Mouse (Mus musculus) granulocyte monocyte progenitor cell, adult 5-6 weeks (primary cell): Measurements from ENCODE around the gene Naa16. TPM values are rescaled to one million over a fixed set of nuclear protein-coding genes. Genes with fewer than 3 reads are reported as not detected.

Experiments used
- ATAC-seq: replicated peaks from 2 replicates; pipeline ENCODE4 v1.8.0; 2016; ENCODE audit warnings: mild to moderate bottlenecking, moderate TSS enrichment, inconsistent platforms; ENCODE audit not compliant: poor library complexity, severe bottlenecking
- total RNA-seq, 2 experiments: library from RNA; stranded (forward) in 1 of 2; stranded (reverse) in 1 of 2; fragments of 200-712, 200-1000 nt in 1 of 2; fragments of >200 nt in 1 of 2; fragmentation: Nextera tagmentation in 1 of 2; gene quantifications; 2 replicates each; pipeline ENCODE4 v1.2.3; 2014 to 2017

Gene Naa16
- total RNA-seq, 2 experiments from 2014 or later: 47.0 to 55.2 TPM

DNA sequence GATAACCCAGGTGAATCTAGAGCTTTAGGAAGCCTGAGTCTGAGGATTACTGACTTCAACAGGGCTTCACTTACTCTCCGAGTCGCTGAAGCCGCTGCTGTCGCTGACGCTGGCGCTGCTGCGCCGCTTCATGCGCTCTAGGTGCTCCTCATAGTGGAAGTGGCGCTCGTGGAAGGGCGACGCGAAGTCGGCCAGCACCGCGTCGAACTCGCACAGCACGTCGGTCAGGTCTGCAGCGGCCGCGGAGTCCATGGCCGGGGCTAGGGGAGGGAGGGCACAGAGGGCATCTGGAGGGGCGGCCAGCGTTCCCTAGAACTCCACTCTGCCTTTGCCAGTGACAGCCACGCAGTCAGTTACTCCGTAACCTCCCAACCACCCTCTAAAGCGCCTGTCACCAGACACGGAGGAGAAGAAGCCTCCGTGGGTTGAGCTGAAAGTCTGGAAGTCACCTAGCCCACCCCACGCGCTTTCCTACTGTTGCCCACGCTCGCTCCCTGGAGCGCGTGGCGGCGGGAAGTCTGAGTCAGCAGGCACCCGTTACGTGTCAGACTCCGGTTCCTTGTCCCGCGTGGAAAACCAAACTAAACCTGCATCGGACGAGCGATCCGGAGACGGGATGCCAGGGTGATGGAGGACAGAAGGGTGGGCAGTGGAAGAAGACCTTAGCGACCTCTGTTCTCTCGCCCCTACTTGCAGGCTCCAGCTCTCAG lies 89.8 kb downstream of the Naa16 start:
- peak; percentile 13 for ATAC-seq

DNA sequence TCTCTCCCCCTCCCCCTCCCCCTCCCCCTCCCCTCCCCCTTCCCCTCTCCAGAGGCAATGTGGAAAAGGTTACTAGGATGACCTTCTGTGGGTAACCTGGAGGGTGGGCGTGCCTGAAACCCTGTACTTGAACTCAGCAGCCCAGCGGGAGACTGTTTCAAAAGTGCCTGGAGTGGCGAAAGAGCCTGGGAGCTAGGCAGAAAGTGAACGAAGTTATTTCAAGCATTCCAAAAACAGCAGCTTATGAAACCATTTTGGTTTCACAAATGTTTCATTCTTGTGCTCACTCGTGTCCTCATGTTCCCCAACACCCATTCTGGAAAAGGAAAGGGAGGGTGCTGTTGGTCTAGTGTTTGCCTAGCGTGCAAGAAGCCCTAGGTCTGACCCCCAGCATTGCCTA lies 90.8 kb downstream of the Naa16 start:
- ATAC-seq: peak; percentile 8

DNA sequence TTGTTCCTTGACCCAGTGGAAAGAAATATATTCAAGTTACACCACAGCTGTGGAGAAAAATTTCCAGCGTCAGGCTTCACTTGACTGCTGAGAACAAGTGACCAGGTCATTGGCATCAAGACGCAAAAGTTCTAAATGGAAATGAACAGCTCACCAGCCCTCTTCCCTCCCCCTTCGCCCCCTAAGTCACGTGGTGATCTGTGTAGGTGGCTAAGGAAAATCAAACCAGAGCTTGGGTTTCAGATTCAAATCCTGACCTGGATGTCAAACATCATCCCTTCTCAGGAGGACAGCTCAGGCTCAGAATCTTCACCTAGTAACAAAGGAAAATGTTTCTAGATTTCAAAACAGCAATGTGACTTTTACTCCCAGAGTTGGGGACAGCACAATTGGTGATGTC lies 91.3 kb downstream of the Naa16 start:
- ATAC-seq: no peak

DNA sequence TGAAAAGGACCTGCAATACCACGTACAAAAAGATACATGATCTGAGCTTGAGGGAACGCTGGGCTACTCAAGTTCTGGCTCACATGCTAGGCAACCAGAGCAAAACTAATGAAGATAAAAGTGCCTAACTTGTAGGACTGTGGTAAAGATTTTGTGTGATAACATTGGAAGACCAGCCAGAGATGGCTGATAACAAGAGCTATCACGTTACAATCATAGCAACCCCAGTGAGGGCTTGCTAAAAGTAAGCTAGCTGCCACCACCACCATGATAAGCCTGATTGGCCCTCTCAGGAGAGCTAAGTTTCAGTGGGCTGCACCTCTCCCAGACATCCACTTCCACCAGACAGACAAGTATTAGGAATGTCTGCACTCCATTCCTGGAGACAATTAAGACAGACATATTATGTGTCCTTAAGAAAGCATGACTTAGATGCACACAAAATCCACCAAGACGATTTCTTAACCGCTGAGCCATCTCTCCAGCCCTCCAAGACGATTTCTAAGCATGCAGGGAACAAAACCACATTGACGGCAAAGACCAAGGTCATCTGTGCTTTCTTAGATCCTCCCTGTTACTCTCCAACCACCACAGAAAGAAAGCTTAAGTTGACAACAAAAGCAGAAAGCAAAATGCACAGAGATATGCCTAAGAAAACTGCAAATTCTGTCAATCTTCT lies 92.1 kb downstream of the Naa16 start:
- no peak for ATAC-seq

DNA sequence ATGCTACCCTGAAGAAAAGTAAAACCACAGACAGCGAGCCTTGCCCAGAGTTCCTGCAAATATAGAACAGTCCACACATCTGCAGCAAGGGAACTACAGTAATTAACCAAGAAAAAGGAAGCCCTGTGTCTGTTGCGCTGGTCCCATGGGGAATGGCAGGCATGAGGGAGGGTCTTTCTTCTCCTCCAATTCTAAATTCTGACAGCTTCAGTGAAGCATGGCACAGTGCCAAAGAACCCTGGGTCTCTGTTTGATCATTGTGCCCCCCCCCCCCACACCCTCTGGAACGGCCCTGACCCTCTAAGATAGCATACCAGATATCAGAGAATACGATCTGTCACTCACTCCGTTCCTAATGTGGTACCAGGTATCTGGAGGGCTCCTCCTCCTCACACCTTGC lies 93.7 kb downstream of the Naa16 start:
- no peak for ATAC-seq

DNA sequence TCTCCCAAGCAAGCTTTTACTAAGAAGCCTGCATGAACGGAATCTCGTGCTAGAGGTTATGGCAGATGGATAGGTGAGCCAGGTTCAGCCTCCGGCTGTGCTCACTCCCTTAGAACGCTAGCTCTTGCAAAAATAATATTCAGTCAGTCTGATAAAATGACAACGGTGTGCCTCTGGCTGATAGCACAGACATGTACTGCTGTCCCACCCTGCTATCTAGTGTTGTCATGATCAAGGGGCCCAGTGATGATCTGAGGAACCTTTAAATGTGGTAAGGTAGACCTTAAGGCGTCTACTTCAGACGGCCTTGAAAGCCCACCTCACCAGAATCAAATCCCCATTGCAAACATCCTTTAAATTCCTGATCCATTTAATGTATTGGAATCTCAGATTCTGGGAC lies 94.4 kb downstream of the Naa16 start:
- ATAC-seq: no peak

DNA sequence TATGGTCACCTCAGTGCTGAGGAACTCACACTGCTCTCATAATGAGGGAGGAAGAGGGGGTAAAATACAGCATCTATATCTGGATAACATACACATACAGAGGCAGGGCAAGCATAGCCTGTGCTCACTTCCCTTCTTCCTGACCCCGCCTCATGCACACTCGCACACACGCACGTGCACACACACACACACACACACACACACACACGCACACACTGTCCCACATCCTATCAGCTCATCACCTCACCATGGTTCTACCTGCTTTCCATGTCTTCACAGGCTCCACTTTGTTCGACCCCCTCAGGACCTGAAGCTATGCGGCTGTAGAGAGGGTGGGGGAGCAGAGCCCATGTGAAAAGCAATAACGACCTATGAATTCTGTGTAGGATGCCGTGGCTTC lies 95.0 kb downstream of the Naa16 start:
- no peak for ATAC-seq

DNA sequence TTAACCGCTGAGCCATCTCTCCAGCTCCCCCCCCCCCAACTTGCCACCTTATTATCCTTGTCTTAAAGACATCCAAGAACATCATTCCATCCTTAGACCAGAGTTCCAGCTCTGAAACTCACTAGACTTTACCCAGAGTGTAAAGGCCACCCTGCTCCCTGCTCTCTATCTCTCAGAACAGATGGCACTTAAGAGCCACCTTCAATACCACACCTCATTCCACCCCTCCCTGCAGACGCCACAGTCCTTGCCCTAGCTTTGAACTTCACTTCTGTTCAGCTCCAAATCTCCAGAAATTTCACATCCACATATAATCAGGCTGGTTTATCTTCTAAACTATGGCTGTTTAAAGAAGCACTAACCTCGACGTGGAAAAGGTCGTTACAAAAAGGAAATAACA lies 95.6 kb downstream of the Naa16 start:
- no peak for ATAC-seq

DNA sequence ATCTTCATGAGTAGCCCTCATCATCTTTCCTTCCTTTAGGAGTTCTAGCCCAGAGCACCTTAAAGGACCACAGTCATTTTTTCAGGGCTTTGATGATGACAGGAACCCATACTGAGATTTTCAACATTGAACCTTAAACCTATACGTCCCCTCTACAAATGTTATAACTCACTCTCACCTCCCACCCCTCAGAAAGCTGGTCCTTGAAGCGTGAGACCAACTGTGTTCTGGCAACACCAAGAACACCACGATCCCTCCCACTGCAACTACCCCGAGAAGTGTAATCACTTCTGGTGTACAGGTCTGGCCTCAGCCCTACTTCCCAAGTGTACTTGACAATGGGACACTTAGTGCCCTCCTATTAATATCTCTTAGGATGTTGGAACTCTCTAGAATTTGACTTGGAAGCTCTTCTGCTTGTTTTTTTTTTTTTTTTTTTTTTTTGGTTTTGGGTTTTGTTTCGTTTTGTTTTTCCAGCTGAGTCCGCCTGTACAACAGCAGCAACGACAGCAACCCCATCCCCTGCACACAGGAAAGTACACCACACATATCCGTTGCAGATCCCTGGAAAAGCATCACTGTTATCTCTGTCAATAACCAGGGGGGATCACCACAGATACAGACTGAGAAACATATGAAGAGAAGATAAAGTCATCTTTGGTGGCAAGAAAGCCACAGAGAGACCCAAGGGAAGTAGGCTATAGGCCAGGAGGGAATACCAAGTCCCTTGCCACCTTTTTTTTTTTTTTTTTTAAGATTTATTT lies 96.3 kb downstream of the Naa16 start:
- ATAC-seq: no peak

DNA sequence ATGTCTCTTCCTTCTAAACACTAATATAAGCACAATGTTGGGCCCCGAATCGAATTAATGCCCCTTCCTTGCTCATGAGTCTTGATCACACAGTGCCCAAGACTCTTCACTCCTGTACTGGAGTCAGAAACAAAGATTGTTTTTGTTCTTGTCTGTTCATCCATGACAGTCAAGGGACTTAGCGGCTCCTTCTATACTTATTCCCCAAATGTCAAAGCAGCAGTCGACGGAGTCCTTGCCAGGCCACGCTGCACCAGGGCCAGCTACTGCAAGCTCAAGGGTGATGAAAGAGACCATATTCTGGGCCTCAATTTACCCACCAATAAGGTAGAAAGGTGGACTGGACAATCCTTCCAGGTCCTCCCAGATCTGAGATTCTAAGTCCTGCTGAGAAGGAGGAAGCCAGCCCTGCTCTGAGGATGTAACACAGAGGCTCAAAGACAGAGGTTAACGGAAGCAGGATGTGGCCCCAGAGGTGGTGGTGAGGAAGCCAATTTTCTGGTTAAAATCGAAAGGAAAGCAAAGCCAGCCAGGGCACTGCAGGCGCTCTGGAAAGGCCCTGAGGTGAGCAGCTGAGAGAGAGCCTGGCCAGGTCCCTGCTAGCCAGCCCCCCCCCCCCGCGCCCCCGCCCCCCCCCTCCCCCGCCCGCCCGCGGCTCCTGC lies 97.3 kb downstream of the Naa16 start:
- ATAC-seq: peak; percentile 52

DNA sequence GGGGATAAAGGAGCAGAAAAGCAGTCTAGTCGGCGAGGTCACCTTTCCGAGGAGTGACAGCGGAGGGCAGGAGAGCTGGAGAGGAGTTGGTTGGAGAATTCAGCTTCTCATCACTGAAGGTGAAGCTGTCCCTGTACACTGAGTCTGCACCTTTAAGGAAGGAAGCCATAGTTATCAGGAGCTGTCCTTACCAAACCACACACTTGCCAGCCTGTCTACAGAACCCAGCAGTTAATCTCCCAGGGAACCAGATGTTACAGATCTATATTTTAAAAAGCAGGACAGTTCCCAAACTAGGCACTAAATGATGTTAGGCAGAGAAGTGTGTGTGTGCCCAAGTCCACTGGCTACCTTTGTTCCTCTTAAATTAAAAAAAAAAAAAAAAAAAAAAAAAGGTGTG lies 98.9 kb downstream of the Naa16 start:
- no peak for ATAC-seq

DNA sequence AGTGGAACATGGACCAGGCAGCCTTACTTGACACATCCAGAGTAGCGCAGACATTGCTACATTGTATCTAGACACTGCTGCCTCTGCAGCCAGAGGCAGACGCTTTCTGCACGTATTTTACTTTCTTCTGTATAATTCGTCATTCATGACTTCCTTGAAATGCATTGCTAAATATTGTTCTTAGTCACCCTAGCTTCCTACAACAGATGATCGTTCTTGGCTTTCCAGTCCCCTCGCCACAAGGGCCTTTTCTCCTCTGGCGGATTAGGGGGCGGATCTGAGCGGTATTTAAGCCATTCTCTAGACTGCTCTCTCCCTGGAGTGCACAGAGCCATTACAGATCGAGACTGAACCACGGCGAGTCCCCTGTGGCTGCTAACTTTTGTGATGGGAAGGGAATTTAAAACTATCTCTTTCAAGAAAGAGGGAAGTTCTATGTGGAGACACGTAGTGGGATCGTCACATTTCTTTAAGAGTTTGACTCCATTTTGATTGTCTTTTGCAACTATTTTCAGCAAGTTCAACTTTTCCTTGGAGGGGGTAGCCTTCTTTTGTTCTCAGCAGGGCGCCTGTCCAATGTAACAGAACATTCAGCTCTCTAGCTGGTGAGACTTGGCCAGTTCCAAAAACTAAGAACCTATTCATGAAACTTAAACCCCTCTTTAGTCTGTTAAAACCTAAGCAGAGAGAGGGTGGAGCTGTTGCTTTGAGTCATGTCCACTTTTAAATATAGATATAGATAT lies 99.7 kb downstream of the Naa16 start:
- peak; percentile 47 for ATAC-seq

DNA sequence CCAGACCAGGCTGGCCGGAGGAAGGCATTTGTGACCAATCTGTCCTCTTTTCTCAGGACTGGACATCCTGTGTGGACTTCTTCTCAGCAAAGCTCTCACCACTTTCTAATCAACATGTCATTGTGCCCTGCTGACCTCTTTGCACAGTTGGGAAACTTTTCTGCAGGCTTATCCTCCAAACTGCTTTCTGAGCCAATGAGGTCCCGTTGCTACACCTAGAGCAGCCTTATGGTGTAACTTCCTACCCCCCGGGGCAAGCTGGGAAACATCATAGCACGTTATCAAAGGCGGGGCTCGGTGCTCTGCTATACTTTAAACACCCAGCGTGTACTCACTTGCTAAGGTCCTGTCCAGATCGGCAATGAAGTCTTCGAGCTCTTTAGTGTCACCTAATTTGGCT lies 100.7 kb downstream of the Naa16 start:
- peak; percentile 56 for ATAC-seq

DNA sequence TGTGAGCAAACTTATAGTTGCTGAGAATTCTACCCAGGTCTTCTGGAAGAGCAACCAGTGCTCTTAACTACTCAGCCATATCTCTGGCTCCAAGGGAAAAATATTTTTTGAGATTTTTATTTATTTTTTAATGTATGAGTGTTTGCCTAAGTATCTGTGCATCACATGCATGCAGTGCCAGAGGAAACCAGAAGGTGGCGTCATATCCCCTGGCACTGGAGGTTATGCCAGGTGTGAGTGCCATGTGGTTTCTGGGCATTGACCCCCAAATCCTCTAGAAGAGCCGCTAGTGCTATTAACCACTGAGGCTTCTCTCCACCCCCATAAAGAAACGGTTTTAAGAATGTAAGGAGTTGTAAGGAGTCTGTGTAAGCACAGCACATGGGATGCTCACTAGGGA lies 102.3 kb downstream of the Naa16 start:
- ATAC-seq: no peak

DNA sequence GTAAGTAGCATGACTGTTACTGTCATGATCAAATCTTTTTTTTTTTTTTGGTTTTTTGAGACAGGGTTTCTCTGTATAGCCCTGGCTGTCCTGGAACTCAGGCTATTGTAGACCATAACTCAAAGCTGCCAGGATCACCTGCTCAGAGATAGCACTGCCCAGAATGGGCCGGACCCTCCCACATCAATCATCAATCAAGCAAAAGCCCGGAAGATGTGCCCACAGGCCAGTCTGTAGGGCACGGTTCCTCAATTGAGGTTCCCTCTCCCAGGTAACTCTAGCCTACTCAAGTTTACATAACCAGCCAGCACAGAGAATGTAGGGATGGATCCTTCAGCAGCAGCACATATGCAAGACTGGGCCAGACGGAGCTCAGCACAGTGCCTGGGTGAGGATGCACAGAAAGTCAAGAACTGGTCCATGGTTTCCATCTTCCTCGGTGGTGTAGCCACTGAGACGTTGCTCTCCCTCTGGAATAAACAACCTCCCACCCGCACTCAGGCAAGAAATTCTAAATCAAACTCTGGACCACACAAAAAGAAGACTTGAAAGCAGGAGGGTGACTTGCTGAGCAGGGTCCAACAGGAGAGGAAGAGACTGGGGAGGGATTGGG lies 103.2 kb downstream of the Naa16 start:
- peak; percentile 31 for ATAC-seq

DNA sequence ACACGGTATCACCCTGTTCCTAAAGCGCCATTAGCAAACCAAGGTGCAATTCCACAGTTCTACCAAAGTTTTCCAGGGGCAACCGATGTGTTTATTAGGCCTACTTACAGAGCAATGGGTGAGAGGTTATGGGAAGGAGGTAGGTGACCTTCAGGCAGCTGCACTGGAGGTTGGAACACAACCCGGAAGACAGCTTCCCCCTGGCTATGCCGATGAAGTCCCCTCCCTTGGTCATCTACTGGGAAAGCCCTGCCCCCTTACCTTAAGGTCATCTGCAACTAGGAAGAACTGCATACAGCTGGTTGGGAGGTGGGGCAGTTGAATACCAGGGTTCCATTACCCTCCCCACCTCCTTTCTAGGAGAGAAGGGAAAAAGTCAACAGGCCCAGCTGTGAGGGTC lies 105.0 kb downstream of the Naa16 start:
- no peak for ATAC-seq

DNA sequence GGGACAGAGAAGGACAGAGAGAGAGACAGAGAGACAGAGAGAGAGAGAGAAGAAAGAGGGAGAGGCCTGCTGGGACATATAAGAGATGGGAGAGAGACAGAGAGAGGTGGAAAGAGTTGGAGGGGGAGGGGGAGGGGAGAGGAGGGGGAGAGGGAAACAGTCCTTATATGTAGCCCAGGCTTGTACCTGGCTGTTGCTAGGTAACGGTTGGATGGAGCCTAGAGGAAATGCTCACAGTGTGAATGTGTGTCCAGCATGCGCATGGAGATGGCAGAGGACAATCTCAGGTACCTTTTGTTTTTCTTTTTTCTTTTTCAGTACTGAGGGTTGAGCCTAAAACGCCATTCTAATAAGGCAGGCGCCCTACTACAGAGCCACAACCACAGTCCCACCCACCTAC lies 106.0 kb downstream of the Naa16 start:
- no peak for ATAC-seq

DNA sequence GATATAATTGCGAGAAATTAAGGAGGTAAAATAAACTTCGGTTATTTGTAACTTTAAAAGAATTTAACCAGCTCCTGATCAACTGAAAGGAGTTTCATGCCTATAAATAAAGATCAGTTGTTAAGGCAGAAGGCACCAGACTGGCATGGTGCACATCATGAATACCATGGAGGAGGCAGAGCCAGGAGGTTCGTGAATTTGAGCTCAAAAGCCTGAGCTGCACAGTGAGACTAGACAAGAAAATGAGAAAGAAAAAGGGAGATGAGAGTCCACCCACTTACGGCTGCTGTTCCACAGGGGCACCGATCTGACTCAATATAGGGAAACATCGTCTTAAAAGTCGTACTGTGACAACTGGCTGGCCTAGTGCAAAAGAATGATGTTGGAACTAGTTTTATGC lies 106.6 kb downstream of the Naa16 start:
- ATAC-seq: no peak

DNA sequence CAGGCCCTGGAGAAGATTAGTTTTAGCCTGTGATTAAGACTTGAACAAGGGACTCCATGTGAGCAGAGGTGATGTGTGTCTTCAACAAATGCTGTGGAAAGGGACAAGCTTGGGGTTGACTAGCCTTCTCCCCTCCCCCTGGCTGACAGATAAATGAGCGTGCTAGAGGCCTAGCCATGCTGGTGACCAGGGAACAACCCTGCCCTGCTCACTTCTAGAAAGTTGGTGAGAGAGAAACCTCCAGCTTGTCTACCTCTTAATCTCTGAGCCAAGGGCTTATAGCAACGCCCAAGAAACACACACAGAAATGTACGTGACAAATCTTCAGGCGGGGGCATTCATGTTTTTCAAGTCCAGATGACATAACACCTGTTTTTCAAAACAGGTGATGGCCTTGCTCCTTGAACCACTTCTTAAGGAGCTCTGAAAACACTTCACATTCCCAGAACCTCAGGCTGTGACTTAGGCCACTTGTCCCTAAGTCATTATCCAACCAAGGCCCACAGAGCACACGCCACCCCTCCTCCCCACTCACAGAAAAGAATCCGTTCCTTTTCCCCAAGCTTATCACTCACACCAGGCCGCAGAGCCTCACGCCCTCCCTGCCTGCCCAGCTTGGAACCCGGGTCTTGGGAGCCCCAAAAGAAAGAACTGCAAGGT lies 108.6 kb downstream of the Naa16 start:
- no peak for ATAC-seq
